Mouse (Mus musculus) lung, postnatal 0 days (tissue): ENCODE measurements around the gene Fgf11.

Experiments
- CTCF ChIP-seq: IDR thresholded peaks from 2 replicates; pipeline ENCODE4 v1.5.1; 2016; ENCODE audit warnings: antibody characterized with exemption, mild to moderate bottlenecking
- EP300 ChIP-seq: IDR thresholded peaks from 2 replicates; pipeline ENCODE4 v1.6.1; 2016; ENCODE audit warnings: antibody characterized with exemption, mild to moderate bottlenecking, control low read depth

DNA sequence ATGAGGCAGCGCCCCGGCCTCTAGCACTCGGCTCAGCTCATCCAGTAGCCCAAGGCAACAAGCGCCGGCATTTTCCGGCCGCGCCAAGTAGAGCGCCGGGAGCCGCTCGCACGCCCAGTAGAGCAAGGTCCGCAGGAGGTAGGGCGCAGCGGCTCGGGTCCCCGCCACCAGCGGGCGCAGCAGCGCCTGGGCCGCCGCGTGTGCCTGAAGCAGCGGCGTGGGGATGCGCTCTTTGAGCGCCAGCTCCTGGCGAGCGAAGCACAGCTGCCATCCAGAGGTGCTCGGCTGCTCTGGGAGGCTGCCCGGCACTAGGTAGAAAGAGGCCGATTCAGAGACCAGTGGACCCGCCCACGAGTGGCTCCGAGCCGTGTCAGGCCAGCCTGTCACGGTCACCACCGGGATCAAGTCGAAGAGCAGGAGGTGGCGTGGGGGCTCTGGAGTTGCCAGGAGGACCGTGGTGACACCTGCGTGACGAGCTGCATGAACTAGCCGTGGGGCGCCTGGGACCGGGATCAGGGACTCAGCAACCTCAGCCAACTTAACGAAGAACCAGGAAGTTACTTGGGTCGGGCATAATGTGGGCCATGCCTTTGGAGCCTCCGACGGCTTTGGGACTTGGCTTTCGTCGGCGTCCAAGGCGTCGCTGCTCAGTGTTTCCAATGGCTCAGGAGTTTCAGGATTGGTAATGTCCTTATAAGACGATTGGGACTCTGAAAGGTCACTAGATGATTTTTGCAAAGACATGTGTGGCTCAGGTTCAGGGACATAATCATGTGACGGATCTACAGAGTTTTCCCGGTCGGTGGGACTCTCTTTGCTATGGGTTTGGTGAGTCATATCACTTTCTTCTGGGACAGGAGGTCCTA is 2.4 kb upstream of the Fgf11 start:
- TF ChIP-seq CTCF = peak; percentile 87
- TF ChIP-seq EP300 = no peak
